Mouse (Mus musculus) frontal cortex, adult 2 months (tissue): ENCODE data around the gene 4921504E06Rik. TPM values are rescaled to one million over a fixed set of nuclear protein-coding genes. Genes with fewer than 3 reads are reported as not detected.
A peak's percentile ranks its signal among the peaks of the same experiment; 100 is the strongest.

Source experiments
- DNase-seq, 2 experiments: peaks; one replicate each; pipeline ENCODE4 v3.0.0; 2022; ENCODE audit warnings: low spot score in 1 of 2; ENCODE audit errors: extremely low spot score in 1 of 2
- polyA plus RNA-seq: library from polyadenylated mRNA; depleted of rRNA; stranded (reverse); fragments of >200 nt; gene quantifications from 2 replicates; pipeline ENCODE4 v1.2.3, GENCODE M21; 2012; rRNA removed

4921504E06Rik gene
- polyA plus RNA-seq, 1 experiment = 0.08 TPM

DNA sequence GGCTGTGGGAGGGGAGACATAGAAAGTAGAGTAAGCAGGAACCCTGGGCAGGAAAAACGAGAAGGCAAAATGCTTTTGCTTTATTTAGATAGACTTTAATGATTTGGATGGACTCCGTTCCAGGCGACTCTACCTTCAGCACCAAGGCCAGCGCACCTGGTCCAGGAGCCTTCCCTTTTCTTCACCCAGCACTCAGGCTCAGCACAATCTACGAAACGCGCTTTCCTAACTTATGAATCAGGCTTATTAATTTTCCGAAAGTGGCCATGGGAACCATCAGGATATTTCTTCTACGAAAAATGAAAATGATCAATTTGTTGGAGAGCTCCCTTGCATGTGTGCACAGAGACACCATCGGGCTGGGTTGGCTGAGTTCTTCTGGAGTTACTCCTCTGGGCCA, 124.7 kb downstream of the 4921504E06Rik start:
- no peak for DNase-seq

DNA sequence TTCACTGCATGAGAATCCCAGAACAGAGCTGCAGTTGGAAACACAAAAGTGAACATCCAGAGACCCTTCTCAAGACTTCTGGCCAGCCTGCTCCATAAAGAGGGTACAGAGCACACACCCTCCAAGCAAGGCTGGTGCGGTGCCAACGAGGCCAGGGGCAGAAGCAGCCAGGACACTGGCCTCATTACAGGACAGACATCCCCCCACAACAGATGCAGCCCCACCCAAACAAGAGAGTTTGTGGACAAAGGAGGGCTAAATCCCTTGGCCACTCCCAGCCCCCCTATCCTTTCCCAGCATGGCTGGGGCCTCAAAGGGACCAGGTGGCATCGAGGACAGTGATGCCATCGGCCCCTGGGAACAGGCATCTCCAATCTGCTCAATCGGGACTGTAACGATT, 130.6 kb downstream of the 4921504E06Rik start:
- no peak for DNase-seq

- DNase-seq = no peak
Measured at GRCm38 (mm10) chr2:19422226-19422625, 131.5 kb downstream of the 4921504E06Rik start.

- DNase-seq = no peak
Measured at GRCm38 (mm10) chr2:19419686-19420345, 133.9 kb downstream of the 4921504E06Rik start.

DNA sequence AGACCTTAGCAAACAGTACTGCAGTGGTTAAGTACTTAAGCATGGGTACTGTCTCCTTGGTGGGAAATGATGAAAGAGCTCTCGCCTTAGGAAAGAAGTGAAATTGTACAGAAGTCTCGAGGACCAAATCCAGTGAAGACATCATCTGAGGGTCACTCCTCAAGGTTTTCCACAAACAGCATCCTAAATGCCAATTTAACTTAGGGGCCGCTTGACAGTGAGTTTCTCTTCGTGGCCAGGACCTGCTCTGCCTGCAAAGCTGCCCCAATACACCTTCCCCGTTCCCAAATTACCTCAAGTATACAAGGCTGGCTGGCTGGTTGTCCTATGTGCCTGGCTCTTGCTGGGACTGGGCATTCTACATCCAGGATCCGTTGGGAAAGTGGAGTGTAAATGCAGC, 137.6 kb downstream of the 4921504E06Rik start:
- no peak for DNase-seq

- peak; percentile 38 to 93 for DNase-seq
Measured at GRCm38 (mm10) chr2:19415063-19415521, 138.6 kb downstream of the 4921504E06Rik start.

GRCm38 (mm10) chr2:19414222-19414965, 139.3 kb downstream of the 4921504E06Rik start:
- peak; percentile 41 to 85 for DNase-seq

Other genes with a start within 250 kb of the 4921504E06Rik start
- gene Msrb2, start 182.5 kb downstream of the 4921504E06Rik start, polyA plus RNA-seq = 40.2 and 44.4 TPM in 2 replicates
- gene Ptf1a, start 108.3 kb downstream of the 4921504E06Rik start, polyA plus RNA-seq = not detected in 2 replicates
- gene Otud1, start 103.8 kb upstream of the 4921504E06Rik start, polyA plus RNA-seq = 14.2 and 14.3 TPM in 2 replicates